Mouse (Mus musculus): ENCODE measurements around the gene Plekhg5. TPM values are rescaled to one million over a fixed set of nuclear protein-coding genes. Genes with fewer than 3 reads are reported as not detected.

The Plekhg5 gene
- polyA plus RNA-seq, 1 experiment from 2014 or later = 8.4 TPM

GRCm38 (mm10) chr4:152103025-152103424 is 30.7 kb downstream of the Plekhg5 start:
- Histone ChIP-seq H3K9ac (no peak overlapping the region), H3K36me3 (ENCODE audit: poor library complexity, severe bottlenecking) (peaks cover 33% of the 10 kb centered on the region), H3K4me3 (no peak overlapping the region), H3K27ac (no peak overlapping the region), H3K27me3 (0 out of 2 replicates have a peak, but pooled peaks cover 3% of the 10 kb centered on the region), H3K4me2 (no peak overlapping the region), H3K9me3 (replicated peaks) (no peaks in the 10 kb centered on the region), H3K4me1 (peaks cover 9% of the 10 kb centered on the region)
- ATAC-seq = no peak
- WGBS = 38% methylated on average over 7 of the region's 7 CpGs

DNA sequence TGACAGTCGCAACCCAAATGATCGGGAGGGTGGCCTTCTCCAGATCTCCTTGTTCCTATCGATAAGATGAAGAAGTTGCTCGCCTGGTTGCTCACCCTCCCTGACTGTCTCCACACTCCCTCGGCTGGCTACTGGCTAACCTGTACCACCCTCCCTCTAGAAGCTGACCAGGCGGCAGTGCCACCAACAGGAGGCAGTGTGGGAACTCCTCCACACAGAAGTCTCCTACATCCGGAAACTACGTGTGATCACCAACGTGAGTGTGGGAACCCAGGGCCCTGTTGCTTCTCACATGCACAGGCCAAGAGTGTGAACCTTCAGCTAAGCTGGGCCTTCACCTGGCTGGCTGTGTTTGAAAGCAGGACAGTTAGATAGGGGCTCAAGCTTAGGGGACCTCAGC is 34.4 kb downstream of the Plekhg5 start:
- Histone ChIP-seq H3K9me3 (replicated peaks) (no peaks in the 10 kb centered on the region), H3K4me3 (no peak overlapping the region), H3K4me1 (peaks cover 18% of the 10 kb centered on the region), H3K9ac (no peak overlapping the region), H3K27ac (no peak overlapping the region), H3K36me3 (ENCODE audit: poor library complexity, severe bottlenecking) (peaks cover 49% of the 10 kb centered on the region), H3K4me2 (peak overlapping the region; percentile 75; the same call in 1 of the 2 replicates), H3K27me3 (peaks cover 7% of the 10 kb centered on the region; the same call in 1 of the 2 replicates)
- ATAC-seq = no peak
- 57% methylated on average over 9 of the region's 9 CpGs for WGBS

DNA sequence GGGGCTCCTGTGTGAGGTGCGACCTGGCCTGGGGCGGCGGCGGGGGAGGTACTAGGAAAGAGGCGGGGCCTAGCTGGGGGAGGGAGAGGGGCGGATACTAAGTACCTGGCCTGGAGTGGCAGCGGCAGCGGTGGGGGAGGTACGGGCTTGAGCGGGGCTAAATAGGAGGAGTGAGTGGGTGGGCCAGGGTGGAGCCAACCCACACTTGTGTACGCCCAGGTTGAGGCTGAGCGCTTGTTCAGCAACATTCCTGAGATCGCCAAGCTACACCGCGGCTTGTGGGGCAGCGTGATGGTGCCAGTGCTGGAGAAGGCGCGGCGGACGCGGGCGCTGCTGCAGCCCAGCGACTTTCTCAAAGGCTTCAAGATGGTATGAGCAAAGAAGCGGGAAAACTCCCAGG is 35.2 kb downstream of the Plekhg5 start:
- peak overlapping the region; percentile 75 for H3K4me2 ChIP-seq
- peak overlapping the region; percentile 37 for H3K4me3 ChIP-seq
- H3K27ac ChIP-seq = no peak overlapping the region
- 5% methylated on average over 24 of the region's 24 CpGs for WGBS
- H3K9me3 ChIP-seq (replicated peaks) = no peaks in the 10 kb centered on the region
- peak overlapping the region; percentile 39 for H3K9ac ChIP-seq
- H3K36me3 ChIP-seq (ENCODE audit: poor library complexity, severe bottlenecking) = peaks cover 51% of the 10 kb centered on the region
- H3K27me3 ChIP-seq = peaks cover 7% of the 10 kb centered on the region; the same call in 1 of the 2 replicates
- ATAC-seq = peak; percentile 69
- peaks cover 18% of the 10 kb centered on the region for H3K4me1 ChIP-seq

DNA sequence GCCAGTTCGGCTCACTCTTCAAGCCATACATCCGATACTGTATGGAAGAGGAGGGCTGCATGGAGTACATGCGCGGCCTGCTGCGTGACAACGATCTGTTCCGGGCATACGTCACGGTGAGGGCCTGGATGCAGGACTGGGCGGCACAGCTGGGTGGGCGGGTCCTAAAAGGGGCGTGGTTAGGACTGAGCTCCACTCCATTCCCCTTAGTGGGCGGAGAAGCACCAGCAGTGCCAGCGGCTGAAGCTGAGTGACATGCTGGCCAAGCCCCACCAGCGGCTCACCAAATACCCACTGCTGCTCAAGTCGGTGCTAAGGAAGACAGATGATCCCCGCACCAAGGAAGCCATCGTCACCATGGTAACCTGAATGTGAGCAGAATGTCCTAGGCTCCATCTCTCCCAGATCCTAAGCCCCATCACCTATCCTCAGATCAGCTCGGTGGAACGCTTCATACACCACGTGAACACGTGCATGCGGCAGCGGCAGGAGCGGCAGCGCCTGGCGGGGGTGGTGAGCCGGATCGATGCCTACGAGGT is 35.7 kb downstream of the Plekhg5 start:
- peaks cover 7% of the 10 kb centered on the region; the same call in 1 of the 2 replicates for H3K27me3 ChIP-seq
- no peak overlapping the region for H3K27ac ChIP-seq
- WGBS = 4% methylated on average over 30 of the region's 30 CpGs
- H3K4me3 ChIP-seq = peak overlapping the region; percentile 37
- H3K36me3 ChIP-seq (ENCODE audit: poor library complexity, severe bottlenecking) = peaks cover 47% of the 10 kb centered on the region
- ATAC-seq = peak; percentile 93
- no peaks in the 10 kb centered on the region for H3K9me3 ChIP-seq (replicated peaks)
- peak overlapping the region; percentile 75 for H3K4me2 ChIP-seq
- peaks cover 18% of the 10 kb centered on the region for H3K4me1 ChIP-seq
- peak overlapping the region; percentile 39 for H3K9ac ChIP-seq

DNA sequence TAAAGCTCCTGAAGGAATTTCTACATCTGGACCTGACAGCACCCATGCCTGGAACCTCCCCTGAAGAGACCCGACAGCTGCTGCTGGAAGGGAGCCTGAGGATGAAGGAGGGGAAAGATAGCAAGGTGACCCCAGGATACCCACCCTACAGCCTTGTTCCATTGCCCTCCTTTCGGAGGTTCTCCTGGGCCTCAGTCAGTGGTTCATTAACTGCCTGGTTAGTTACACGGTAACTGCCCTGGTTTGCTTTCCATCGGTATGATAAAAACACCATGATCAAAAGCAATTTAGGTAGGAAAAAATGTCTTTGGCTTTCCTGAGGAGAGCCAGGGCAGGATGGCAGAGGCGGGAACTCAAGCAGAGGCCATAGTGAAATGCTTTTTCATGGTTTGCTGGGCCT is 36.4 kb downstream of the Plekhg5 start:
- ATAC-seq = no peak
- 0 out of 2 replicates have a peak overlapping the region, but pooled peaks have one; percentile 37 for H3K4me3 ChIP-seq
- peaks cover 43% of the 10 kb centered on the region for H3K36me3 ChIP-seq (ENCODE audit: poor library complexity, severe bottlenecking)
- peaks cover 8% of the 10 kb centered on the region for H3K27me3 ChIP-seq
- H3K27ac ChIP-seq = no peak overlapping the region
- peak overlapping the region; percentile 75 for H3K4me2 ChIP-seq
- 95% methylated on average over 5 of the region's 5 CpGs for WGBS
- peaks cover 18% of the 10 kb centered on the region for H3K4me1 ChIP-seq
- no peak overlapping the region; the same call in 1 of the 2 replicates for H3K9ac ChIP-seq
- H3K9me3 ChIP-seq (replicated peaks) = no peaks in the 10 kb centered on the region

- Histone ChIP-seq H3K36me3 (ENCODE audit: poor library complexity, severe bottlenecking) (peaks cover 43% of the 10 kb centered on the region), H3K9me3 (replicated peaks) (no peaks in the 10 kb centered on the region), H3K4me2 (no peak overlapping the region), H3K4me1 (peaks cover 18% of the 10 kb centered on the region), H3K27me3 (peaks cover 17% of the 10 kb centered on the region), H3K9ac (no peak overlapping the region), H3K27ac (no peak overlapping the region), H3K4me3 (no peak overlapping the region)
- 88% methylated on average over 3 of the region's 3 CpGs for WGBS
- ATAC-seq = no peak
These were observed 37.2 kb downstream of the Plekhg5 start for GRCm38 (mm10) chr4:152109509-152109908.

- Histone ChIP-seq H3K27ac (no peak overlapping the region), H3K4me1 (peaks cover 20% of the 10 kb centered on the region), H3K36me3 (ENCODE audit: poor library complexity, severe bottlenecking) (peaks cover 49% of the 10 kb centered on the region), H3K9ac (no peak overlapping the region), H3K27me3 (peaks cover 29% of the 10 kb centered on the region), H3K4me2 (no peak overlapping the region), H3K4me3 (no peak overlapping the region), H3K9me3 (replicated peaks) (no peaks in the 10 kb centered on the region)
- 85% methylated on average over 4 of the region's 4 CpGs for WGBS
- no peak for ATAC-seq
These were observed 38.4 kb downstream of the Plekhg5 start for GRCm38 (mm10) chr4:152110689-152111088.

- Histone ChIP-seq H3K4me3 (no peak overlapping the region), H3K27ac (no peak overlapping the region), H3K36me3 (ENCODE audit: poor library complexity, severe bottlenecking) (peaks cover 42% of the 10 kb centered on the region), H3K9ac (no peak overlapping the region), H3K27me3 (peaks cover 42% of the 10 kb centered on the region), H3K4me1 (peaks cover 25% of the 10 kb centered on the region), H3K4me2 (no peak overlapping the region), H3K9me3 (replicated peaks) (no peaks in the 10 kb centered on the region)
- no peak for ATAC-seq
- 80% methylated on average over 9 of the region's 9 CpGs for WGBS
These were observed 40.0 kb downstream of the Plekhg5 start for GRCm38 (mm10) chr4:152112329-152112728.

DNA sequence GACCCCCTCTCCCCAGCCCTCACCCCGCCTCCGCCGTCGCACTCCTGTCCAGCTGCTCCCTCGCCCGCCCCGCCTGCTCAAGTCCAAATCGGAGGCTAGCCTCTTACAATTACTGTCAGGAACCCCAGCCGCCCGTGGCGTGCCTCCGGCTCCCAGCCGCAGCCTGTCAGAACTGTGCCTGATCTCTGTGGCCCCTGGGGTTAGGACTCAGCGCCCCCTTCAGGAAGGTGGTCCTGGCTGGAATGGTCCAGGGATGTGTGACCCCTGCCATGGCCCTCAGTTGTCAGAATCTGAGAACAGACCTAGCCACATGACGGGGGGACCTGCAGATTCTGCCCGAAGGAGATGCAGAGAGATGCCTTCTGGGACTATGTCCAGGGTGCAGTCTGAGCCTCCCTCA is 41.8 kb downstream of the Plekhg5 start:
- Histone ChIP-seq H3K9ac (no peak overlapping the region), H3K4me3 (no peak overlapping the region), H3K36me3 (ENCODE audit: poor library complexity, severe bottlenecking) (peaks cover 39% of the 10 kb centered on the region), H3K27me3 (peaks cover 56% of the 10 kb centered on the region), H3K4me2 (no peak overlapping the region), H3K4me1 (peaks cover 10% of the 10 kb centered on the region; the same call in 1 of the 2 replicates), H3K9me3 (replicated peaks) (no peaks in the 10 kb centered on the region), H3K27ac (no peak overlapping the region)
- WGBS = 72% methylated on average over 16 of the region's 16 CpGs
- ATAC-seq = no peak

DNA sequence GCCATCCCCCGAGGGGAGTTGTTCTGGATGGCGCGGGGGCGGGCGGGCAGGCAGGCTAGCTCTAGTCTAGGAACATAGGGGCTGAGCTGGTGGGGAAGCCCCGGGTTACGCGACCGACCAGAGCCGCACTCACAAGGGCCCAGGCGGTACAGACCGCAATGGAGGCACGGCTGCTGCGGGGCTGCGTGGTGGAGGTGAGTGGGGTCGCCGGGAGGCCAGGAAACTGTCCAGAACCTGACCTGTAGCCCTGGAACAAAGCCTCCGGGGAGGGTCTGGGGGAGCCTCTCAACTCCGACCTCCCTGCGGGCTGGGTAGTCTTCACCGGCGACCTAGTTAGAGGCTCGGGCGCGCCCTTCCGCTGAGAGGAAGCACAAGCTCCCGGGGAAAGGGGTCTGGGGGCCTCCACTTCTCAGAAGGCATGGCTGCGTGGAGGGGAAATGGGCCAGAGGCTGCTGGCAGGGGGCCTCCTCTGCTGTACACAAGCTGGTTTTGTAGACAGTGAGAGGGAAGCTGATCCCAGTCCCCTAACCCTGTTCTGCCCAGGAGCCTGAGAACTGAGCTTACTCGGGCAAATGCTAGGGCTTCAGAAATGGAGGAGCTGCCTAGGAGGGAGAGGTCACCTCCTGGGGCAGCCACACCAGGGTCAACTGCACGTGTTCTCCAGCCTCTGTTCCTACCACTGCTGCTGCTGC is 43.8 kb downstream of the Plekhg5 start, which contains the start of gene Tnfrsf25:
Tnfrsf25 (plus strand) TSS at position 14 of the 692 bp plus-strand sequence.
- H3K4me2 ChIP-seq = peak within 1 kb of the TSS; percentile 35
- 0 out of 2 replicates have a peak within 1 kb of the TSS, but pooled peaks have one; percentile 4 for H3K4me3 ChIP-seq
- H3K27me3 ChIP-seq = peaks cover 76% of the 10 kb centered on the region
- WGBS = 4% methylated on average over 30 of the region's 30 CpGs
- peaks cover 29% of the 10 kb centered on the region for H3K36me3 ChIP-seq (ENCODE audit: poor library complexity, severe bottlenecking)
- H3K27ac ChIP-seq = no peak within 1 kb of the TSS
- no peak within 1 kb of the TSS for H3K9ac ChIP-seq
- no peaks in the 10 kb centered on the region for H3K9me3 ChIP-seq (replicated peaks)
- ATAC-seq = no peak; the same call in 1 of the 2 replicates
- H3K4me1 ChIP-seq = peaks cover 27% of the 10 kb centered on the region

GRCm38 (mm10) chr4:152117538-152117937 is 45.2 kb downstream of the Plekhg5 start:
- no peak for ATAC-seq
- no peak overlapping the region for H3K27ac ChIP-seq
- H3K36me3 ChIP-seq (ENCODE audit: poor library complexity, severe bottlenecking) = peaks cover 18% of the 10 kb centered on the region
- H3K27me3 ChIP-seq = peaks cover 91% of the 10 kb centered on the region
- no peaks in the 10 kb centered on the region for H3K9me3 ChIP-seq (replicated peaks)
- no peak overlapping the region for H3K4me3 ChIP-seq
- no peak overlapping the region for H3K9ac ChIP-seq
- WGBS = 64% methylated on average over 9 of the region's 9 CpGs
- no peak overlapping the region for H3K4me2 ChIP-seq
- peaks cover 30% of the 10 kb centered on the region for H3K4me1 ChIP-seq
